Mouse (Mus musculus) large intestine, adult 2 months (tissue): ENCODE measurements around the gene Ppwd1. TPM values are rescaled to one million over a fixed set of nuclear protein-coding genes. Genes with fewer than 3 reads are reported as not detected.
A peak's percentile ranks its signal among the peaks of the same experiment; 100 is the strongest.
"Not testable (repeated sequence)": the region's sequence is repeated elsewhere in the genome, so short reads cannot be mapped to it uniquely, and the experiment has no call there.

ENCODE experiments used
- DNase-seq: peaks from one replicate; pipeline ENCODE4 v3.0.0-alpha.2; 2012; ENCODE audit warnings: low read depth, low spot score
- WGBS: fragments of 180-500 bp; shearing (Covaris S2); methylation state at CpG from one replicate; pipeline ENCODE4 v1.1.7; 2018; 5-methylcytosine and 5-hydroxymethylcytosine counted together
- polyA plus RNA-seq: library from polyadenylated mRNA; depleted of rRNA; stranded (reverse); fragments of >200 nt; gene quantifications from 2 replicates; pipeline ENCODE4 v1.2.3, GENCODE M21; 2012; rRNA removed

The Ppwd1 gene
- 1.5 and 1.6 TPM in 2 replicates for polyA plus RNA-seq

- under 1% methylated on average over 55 of the region's 55 CpGs for WGBS
- DNase-seq: peak; percentile 69
Measured at GRCm38 (mm10) chr13:104228384-104229066, at the start of gene Ppwd1, which contains the start of gene Cenpk. Gene Ppwd1, minus strand, starts transcription at chr13:104228843. Gene Cenpk, plus strand, starts transcription at chr13:104228611.

DNA sequence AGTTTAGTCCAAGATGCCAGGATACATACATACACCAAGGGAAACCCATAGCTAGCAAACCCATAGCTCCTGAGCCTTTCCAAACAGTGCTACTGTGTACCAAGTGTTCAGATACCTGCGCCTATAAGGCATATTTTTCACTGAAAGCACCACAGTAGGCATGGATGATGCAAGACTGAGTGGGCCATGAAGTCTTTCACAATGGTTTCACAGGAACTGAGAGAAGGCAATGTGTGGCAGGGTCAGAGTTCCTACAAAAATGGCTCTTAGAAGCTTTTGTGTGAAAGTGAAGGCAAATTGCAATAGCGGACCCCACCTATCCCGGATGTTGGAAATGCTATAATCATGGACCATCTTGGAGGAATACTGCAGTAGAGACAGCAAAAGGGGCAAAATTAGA, 30.4 kb upstream of the Ppwd1 start:
- DNase-seq: no peak
- WGBS: 92% methylated on average over 3 of the region's 3 CpGs

DNA sequence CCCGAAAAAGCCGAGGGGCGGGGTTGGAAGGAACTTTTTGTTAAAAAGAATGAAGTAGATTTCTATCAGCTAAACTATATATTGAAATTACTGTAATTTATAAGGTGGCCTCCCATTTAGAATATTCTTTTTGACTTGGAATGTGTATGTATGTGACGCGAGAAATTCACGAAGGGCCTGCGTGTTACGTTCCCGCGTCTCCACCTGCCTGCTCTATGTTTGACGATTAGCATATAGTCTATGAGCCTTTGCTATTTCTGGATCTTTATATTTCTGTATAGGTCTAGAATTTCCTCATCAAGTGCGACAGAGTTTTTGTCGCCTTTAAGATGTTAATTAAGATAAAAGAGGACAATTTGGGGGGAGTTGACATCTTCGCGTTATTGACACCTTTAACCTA, 538 bp upstream of the Ppwd1 start:
- WGBS: 2% methylated on average over 15 of the region's 15 CpGs
- peak; percentile 4 for DNase-seq

GRCm38 (mm10) chr13:104227478-104227877, 1.2 kb downstream of the Ppwd1 start:
- peak; percentile 3 for DNase-seq
- 14% methylated on average over 3 of the region's 3 CpGs for WGBS

GRCm38 (mm10) chr13:104204313-104204712, 24.3 kb downstream of the Ppwd1 start:
- 51% methylated on average over 1 of the region's 1 CpGs for WGBS

GRCm38 (mm10) chr13:104195891-104196290, 32.8 kb downstream of the Ppwd1 start:
- DNase-seq: not testable (repeated sequence)

More at GRCm38 (mm10) chr13:104204313-104204712, 24.3 kb downstream of the Ppwd1 start:
- no peak for DNase-seq

- 64% methylated on average over 4 of the region's 4 CpGs for WGBS
- DNase-seq: no peak
Measured at GRCm38 (mm10) chr13:104187357-104187756, 41.3 kb downstream of the Ppwd1 start.

- WGBS: 7% methylated on average over 13 of the region's 13 CpGs
- DNase-seq: peak; percentile 8
Measured at GRCm38 (mm10) chr13:104179176-104179888, 49.3 kb downstream of the Ppwd1 start.

DNA sequence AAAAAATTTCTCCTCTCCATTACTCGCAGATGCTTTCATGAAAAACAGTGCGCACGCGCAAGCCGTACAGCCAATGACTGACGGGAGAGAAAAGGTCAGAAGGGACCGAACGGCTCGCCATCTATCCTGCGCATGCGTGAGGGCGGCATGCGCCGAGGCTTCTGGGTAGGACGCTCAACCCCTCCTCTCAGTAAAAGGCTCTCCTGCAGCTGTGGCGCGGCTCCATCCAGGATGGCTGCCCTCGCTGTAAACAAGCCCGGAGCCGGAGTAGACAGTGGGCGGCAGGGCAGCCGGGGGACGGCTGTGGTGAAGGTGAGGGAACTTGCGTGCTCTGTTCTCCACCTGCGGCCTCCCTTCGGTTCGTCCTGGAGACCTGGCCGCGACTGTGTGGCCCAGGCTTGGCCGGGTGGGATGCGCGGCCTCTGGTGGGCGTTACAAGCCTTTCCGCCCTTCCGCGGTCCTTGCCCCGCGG, 50.0 kb downstream of the Ppwd1 start, which contains the start of gene Trim23:
Gene Trim23 (plus strand): TSS at position 148 of the 472 bp plus-strand sequence.
- DNase-seq: peak; percentile 98
- WGBS: under 1% methylated on average over 38 of the region's 38 CpGs

DNA sequence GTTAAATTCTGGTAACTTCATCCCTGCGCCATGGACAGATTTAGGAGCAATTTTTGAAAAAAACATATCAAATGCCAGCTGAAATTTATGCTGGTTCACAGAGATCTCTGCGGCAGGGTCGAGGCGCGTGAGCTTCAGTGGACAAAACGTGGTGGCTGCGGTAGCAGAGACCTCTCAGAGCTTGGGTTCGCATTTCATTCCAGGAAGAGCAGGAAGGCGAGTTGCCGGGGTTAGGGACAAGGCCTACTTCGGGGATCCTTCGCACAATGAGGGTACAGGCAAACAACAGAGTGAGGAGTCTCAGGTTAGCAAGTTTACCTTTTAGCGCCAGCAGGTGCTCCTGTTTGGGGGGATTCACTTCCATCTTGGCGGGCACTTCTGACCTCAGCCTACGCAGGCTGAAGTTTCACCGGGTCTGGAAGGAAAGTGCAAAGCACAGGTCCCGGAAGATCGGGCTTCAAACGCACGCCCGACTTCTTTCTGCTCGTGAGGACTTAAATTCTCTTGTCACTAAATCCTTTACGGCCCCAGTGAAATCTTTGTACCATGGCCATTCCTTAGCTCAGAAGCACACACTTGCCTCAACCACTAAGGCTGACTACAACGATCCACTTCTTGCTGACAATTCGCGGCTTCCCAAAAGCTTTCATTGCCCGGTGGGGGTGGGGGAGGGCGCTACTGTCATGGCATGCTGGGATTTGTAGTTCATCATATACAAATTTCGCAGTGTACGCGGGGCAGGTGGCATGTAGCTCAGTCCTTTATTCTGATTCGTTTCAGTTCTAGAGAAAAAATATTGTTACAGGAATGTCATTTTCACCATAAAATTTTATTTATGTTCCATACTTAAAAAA, 50.6 kb downstream of the Ppwd1 start, which contains the start of gene Trappc13:
Gene Trappc13 (minus strand): TSS at position 674 of the 854 bp plus-strand sequence.
- peak; percentile 71 for DNase-seq
- under 1% methylated on average over 32 of the region's 32 CpGs for WGBS

GRCm38 (mm10) chr13:104176874-104177273, 51.8 kb downstream of the Ppwd1 start:
- no peak for DNase-seq
- 41% methylated on average over 3 of the region's 3 CpGs for WGBS

GRCm38 (mm10) chr13:104172498-104172897, 56.1 kb downstream of the Ppwd1 start:
- no peak for DNase-seq

DNA sequence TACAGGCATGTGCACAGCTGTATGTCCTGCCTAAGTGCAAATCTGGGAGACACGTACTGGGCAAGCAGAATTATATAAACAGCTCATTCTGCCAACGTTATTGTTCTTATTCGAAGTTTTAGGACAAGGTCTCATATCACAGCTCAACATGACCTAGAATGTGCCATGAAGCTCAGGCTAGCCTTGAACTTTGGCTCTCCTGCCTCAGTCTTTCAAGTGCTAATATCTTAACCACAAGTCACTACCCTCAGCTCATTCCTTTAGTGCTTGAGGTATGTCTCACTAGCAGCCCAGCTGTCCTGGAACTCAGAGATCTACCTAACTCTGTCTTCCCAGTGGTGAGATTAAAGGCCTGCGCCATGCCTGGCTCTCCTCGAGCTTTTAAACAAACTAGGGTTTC, 56.9 kb downstream of the Ppwd1 start:
- no peak for DNase-seq
- 70% methylated on average over 5 of the region's 5 CpGs for WGBS

- no peak for DNase-seq
- WGBS: 87% methylated on average over 1 of the region's 1 CpGs
Measured at GRCm38 (mm10) chr13:104155686-104156085, 73.0 kb downstream of the Ppwd1 start.

Other genes with a start within 250 kb of the Ppwd1 start
- gene Nln, start 119.2 kb downstream of the Ppwd1 start, polyA plus RNA-seq: 8.1 and 10.9 TPM in 2 replicates
- gene Sgtb, start 119.1 kb downstream of the Ppwd1 start, polyA plus RNA-seq: 0.45 and 0.62 TPM in 2 replicates
- 11.5 and 11.6 TPM in 2 replicates for gene Trappc13, start 50.4 kb downstream of the Ppwd1 start, polyA plus RNA-seq
- 0.86 and 1.6 TPM in 2 replicates for gene Trim23, start 50.0 kb downstream of the Ppwd1 start, polyA plus RNA-seq
- 0.38 and 0.51 TPM in 2 replicates for gene Cenpk, start 232 bp downstream of the Ppwd1 start, polyA plus RNA-seq
- 0.61 and 0.82 TPM in 2 replicates for gene Adamts6, start 59.0 kb upstream of the Ppwd1 start, polyA plus RNA-seq